Mouse (Mus musculus) brain, embryonic 14.5 days (tissue): Measurements from ENCODE around the gene Slc39a9.

Experiments used
- CTCF ChIP-seq: fragments of 200-500 bp; IDR thresholded peaks from 2 replicates; pipeline ENCODE4 v1.5.1; 2012; ENCODE audit warnings: inconsistent platforms, mild to moderate bottlenecking, moderate library complexity, borderline replicate concordance; ENCODE audit not compliant: insufficient read depth, insufficient read length; ENCODE audit errors: extremely low read depth
- POLR2A ChIP-seq: fragments of 200-500 bp; IDR thresholded peaks from 2 replicates; pipeline ENCODE4 v1.6.1; 2012; ENCODE audit warnings: mild to moderate bottlenecking, inconsistent platforms, borderline replicate concordance; ENCODE audit not compliant: poor library complexity, insufficient read depth, insufficient read length, severe bottlenecking; ENCODE audit errors: extremely low read depth

GRCm38 (mm10) chr12:80595968-80596367 lies 47.7 kb upstream of the Slc39a9 start:
- TF ChIP-seq POLR2A (no peak), CTCF (no peak)
